Mouse (Mus musculus): ENCODE measurements around the gene Stag1. TPM values are rescaled to one million over a fixed set of nuclear protein-coding genes. Genes with fewer than 3 reads are reported as not detected.

The Stag1 gene
- polyA plus RNA-seq, 1 experiment: 72.8 TPM

DNA sequence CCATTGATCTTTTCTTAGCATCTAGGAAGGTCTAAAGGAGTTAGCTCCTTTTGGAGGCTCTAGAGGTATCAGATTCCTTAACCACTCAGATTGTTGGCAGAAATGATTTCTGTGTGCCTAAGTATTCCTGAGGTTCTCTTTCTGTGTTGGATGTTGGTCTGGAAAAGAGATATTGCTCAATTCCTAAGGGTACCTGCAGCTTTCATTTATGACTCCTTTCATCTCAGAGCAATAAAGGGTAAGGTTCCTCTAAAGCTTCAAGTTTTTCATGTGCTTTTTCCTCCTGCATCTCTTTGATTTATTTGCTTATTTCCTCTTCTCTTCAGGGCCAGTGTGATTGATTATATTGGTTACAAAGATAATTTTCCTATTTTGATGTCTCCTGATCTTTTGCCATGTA, 84.7 kb downstream of the Stag1 start:
- no peaks in the 10 kb centered on the region for H3K4me1 ChIP-seq (ENCODE audit: control insufficient read depth, insufficient read depth, low read length)
- TF ChIP-seq CTCF (IDR thresholded peaks at IDR 0.05; ENCODE audit: low read depth, low read length): no peak
- no peak for TF ChIP-seq POLR2A (IDR thresholded peaks at IDR 0.05; ENCODE audit: insufficient read depth, low read length)
- no peak for TF ChIP-seq EP300 (IDR thresholded peaks at IDR 0.05; ENCODE audit: insufficient read depth, low read depth, low read length)
- H3K4me3 ChIP-seq (ENCODE audit: low read depth, low read length): no peak overlapping the region
- no peaks in the 10 kb centered on the region for H3K27me3 ChIP-seq (ENCODE audit: control insufficient read depth, insufficient read depth, low read length, poor library complexity, severe bottlenecking)
- no peak overlapping the region for H3K9ac ChIP-seq (ENCODE audit: low read depth, poor library complexity, severe bottlenecking)
- no peak overlapping the region for H3K27ac ChIP-seq (ENCODE audit: insufficient read depth, low read length)
- no peaks in the 10 kb centered on the region; the same call in 1 of the 2 replicates for H3K36me3 ChIP-seq (ENCODE audit: control insufficient read depth, insufficient read depth, low read length, poor library complexity, severe bottlenecking)
- no peaks in the 10 kb centered on the region for H3K9me3 ChIP-seq (replicated peaks; ENCODE audit: control insufficient read depth, insufficient read depth, low read length, poor library complexity, severe bottlenecking)

DNA sequence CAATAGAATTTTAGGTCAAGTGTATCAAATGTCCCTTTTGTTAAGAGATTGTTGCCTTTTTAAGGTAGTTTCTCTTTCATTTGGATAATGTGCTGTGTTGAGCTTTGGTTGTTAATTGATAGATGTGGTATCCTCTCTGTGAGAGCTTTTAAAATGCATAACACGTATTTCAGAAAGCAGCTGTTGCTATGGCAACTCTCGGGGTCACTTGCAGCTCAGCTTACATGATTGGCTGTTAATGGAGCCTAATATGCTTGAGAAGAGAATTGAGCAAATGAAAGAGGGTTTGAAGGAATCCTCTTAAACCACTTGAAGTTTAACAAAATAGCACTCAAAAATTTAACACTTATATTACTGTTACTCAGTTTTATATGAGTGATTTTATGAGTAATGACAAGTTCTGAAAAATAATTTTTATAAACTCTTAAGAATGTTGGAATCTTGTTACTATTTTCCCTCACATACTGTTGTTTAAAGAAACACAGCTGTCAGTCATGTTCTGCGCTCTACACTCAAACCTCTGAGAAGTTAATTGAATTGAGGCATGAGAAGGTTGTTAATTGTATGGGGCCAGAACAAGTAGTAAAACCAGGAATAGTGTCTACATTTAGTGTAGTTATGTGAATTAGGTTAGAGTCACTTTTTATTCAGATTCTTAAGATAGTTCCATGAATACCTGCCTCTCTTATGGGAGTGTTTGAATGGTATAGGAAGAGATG, 88.3 kb downstream of the Stag1 start:
- Histone ChIP-seq H3K27me3 (ENCODE audit: control insufficient read depth, insufficient read depth, low read length, poor library complexity, severe bottlenecking) (no peaks in the 10 kb centered on the region), H3K27ac (ENCODE audit: insufficient read depth, low read length) (no peak overlapping the region), H3K4me3 (ENCODE audit: low read depth, low read length) (no peak overlapping the region), H3K4me1 (ENCODE audit: control insufficient read depth, insufficient read depth, low read length) (peaks cover 1% of the 10 kb centered on the region), H3K36me3 (ENCODE audit: control insufficient read depth, insufficient read depth, low read length, poor library complexity, severe bottlenecking) (no peaks in the 10 kb centered on the region; the same call in 1 of the 2 replicates), H3K9me3 (replicated peaks; ENCODE audit: control insufficient read depth, insufficient read depth, low read length, poor library complexity, severe bottlenecking) (no peaks in the 10 kb centered on the region), H3K9ac (ENCODE audit: low read depth, poor library complexity, severe bottlenecking) (no peak overlapping the region)
- TF ChIP-seq EP300 (IDR thresholded peaks at IDR 0.05; ENCODE audit: insufficient read depth, low read depth, low read length) (no peak), POLR2A (IDR thresholded peaks at IDR 0.05; ENCODE audit: insufficient read depth, low read length) (no peak), CTCF (IDR thresholded peaks at IDR 0.05; ENCODE audit: low read depth, low read length) (no peak)

DNA sequence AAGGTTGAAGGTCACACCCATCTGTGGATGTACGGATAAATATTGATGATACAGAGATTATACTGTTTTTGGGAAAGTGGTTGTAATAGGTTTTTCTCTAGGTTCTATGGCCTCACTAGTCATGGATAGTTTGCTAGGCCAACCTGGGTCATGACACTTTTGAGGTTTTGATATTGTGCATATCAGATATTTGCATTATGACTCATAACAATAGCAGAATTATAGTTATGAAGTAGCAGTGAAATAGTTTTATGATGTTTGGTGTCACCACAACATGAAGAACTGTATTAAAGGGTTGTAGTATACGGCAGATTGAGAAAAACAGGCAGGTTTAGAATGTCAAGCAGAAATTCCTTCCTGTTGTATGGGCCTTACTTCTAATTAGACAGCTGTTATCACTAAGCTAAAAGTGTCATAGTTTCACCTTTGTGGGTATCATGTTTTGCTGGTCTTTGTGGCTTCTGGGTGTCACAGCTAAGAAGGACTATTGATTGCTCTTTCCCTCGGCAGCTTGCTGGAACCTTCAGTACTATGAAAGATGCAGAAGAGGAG, 92.2 kb downstream of the Stag1 start:
- no peak overlapping the region for H3K4me3 ChIP-seq (ENCODE audit: low read depth, low read length)
- no peaks in the 10 kb centered on the region for H3K9me3 ChIP-seq (replicated peaks; ENCODE audit: control insufficient read depth, insufficient read depth, low read length, poor library complexity, severe bottlenecking)
- no peak overlapping the region for H3K27ac ChIP-seq (ENCODE audit: insufficient read depth, low read length)
- no peak overlapping the region for H3K9ac ChIP-seq (ENCODE audit: low read depth, poor library complexity, severe bottlenecking)
- H3K4me1 ChIP-seq (ENCODE audit: control insufficient read depth, insufficient read depth, low read length): peaks cover 1% of the 10 kb centered on the region
- H3K36me3 ChIP-seq (ENCODE audit: control insufficient read depth, insufficient read depth, low read length, poor library complexity, severe bottlenecking): no peaks in the 10 kb centered on the region; the same call in 1 of the 2 replicates
- TF ChIP-seq CTCF (IDR thresholded peaks at IDR 0.05; ENCODE audit: low read depth, low read length) (no peak), POLR2A (IDR thresholded peaks at IDR 0.05; ENCODE audit: insufficient read depth, low read length) (no peak), EP300 (IDR thresholded peaks at IDR 0.05; ENCODE audit: insufficient read depth, low read depth, low read length) (no peak)
- no peaks in the 10 kb centered on the region for H3K27me3 ChIP-seq (ENCODE audit: control insufficient read depth, insufficient read depth, low read length, poor library complexity, severe bottlenecking)

GRCm38 (mm10) chr9:100692239-100692638, 94.6 kb downstream of the Stag1 start:
- H3K9me3 ChIP-seq (replicated peaks; ENCODE audit: control insufficient read depth, insufficient read depth, low read length, poor library complexity, severe bottlenecking): no peaks in the 10 kb centered on the region
- H3K36me3 ChIP-seq (ENCODE audit: control insufficient read depth, insufficient read depth, low read length, poor library complexity, severe bottlenecking): no peaks in the 10 kb centered on the region
- no peak for TF ChIP-seq EP300 (IDR thresholded peaks at IDR 0.05; ENCODE audit: insufficient read depth, low read depth, low read length)
- no peak for TF ChIP-seq CTCF (IDR thresholded peaks at IDR 0.05; ENCODE audit: low read depth, low read length)
- no peak for TF ChIP-seq POLR2A (IDR thresholded peaks at IDR 0.05; ENCODE audit: insufficient read depth, low read length)
- peaks cover 1% of the 10 kb centered on the region for H3K4me1 ChIP-seq (ENCODE audit: control insufficient read depth, insufficient read depth, low read length)
- no peak overlapping the region for H3K27ac ChIP-seq (ENCODE audit: insufficient read depth, low read length)
- no peak overlapping the region for H3K4me3 ChIP-seq (ENCODE audit: low read depth, low read length)
- no peak overlapping the region for H3K9ac ChIP-seq (ENCODE audit: low read depth, poor library complexity, severe bottlenecking)
- H3K27me3 ChIP-seq (ENCODE audit: control insufficient read depth, insufficient read depth, low read length, poor library complexity, severe bottlenecking): no peaks in the 10 kb centered on the region

- TF ChIP-seq CTCF (IDR thresholded peaks at IDR 0.05; ENCODE audit: low read depth, low read length) (no peak), POLR2A (IDR thresholded peaks at IDR 0.05; ENCODE audit: insufficient read depth, low read length) (no peak), EP300 (IDR thresholded peaks at IDR 0.05; ENCODE audit: insufficient read depth, low read depth, low read length) (no peak)
- H3K36me3 ChIP-seq (ENCODE audit: control insufficient read depth, insufficient read depth, low read length, poor library complexity, severe bottlenecking): no peaks in the 10 kb centered on the region
- no peak overlapping the region for H3K9ac ChIP-seq (ENCODE audit: low read depth, poor library complexity, severe bottlenecking)
- H3K4me3 ChIP-seq (ENCODE audit: low read depth, low read length): no peak overlapping the region
- H3K4me1 ChIP-seq (ENCODE audit: control insufficient read depth, insufficient read depth, low read length): no peaks in the 10 kb centered on the region
- H3K27me3 ChIP-seq (ENCODE audit: control insufficient read depth, insufficient read depth, low read length, poor library complexity, severe bottlenecking): no peaks in the 10 kb centered on the region
- H3K9me3 ChIP-seq (replicated peaks; ENCODE audit: control insufficient read depth, insufficient read depth, low read length, poor library complexity, severe bottlenecking): no peaks in the 10 kb centered on the region
- H3K27ac ChIP-seq (ENCODE audit: insufficient read depth, low read length): no peak overlapping the region
Measured at GRCm38 (mm10) chr9:100696537-100696936, 98.9 kb downstream of the Stag1 start.

- Histone ChIP-seq H3K4me3 (ENCODE audit: low read depth, low read length) (no peak overlapping the region), H3K9ac (ENCODE audit: low read depth, poor library complexity, severe bottlenecking) (no peak overlapping the region), H3K27me3 (ENCODE audit: control insufficient read depth, insufficient read depth, low read length, poor library complexity, severe bottlenecking) (no peaks in the 10 kb centered on the region), H3K9me3 (replicated peaks; ENCODE audit: control insufficient read depth, insufficient read depth, low read length, poor library complexity, severe bottlenecking) (no peaks in the 10 kb centered on the region), H3K4me1 (ENCODE audit: control insufficient read depth, insufficient read depth, low read length) (no peaks in the 10 kb centered on the region), H3K36me3 (ENCODE audit: control insufficient read depth, insufficient read depth, low read length, poor library complexity, severe bottlenecking) (no peaks in the 10 kb centered on the region), H3K27ac (ENCODE audit: insufficient read depth, low read length) (no peak overlapping the region)
- no peak for TF ChIP-seq POLR2A (IDR thresholded peaks at IDR 0.05; ENCODE audit: insufficient read depth, low read length)
- no peak for TF ChIP-seq EP300 (IDR thresholded peaks at IDR 0.05; ENCODE audit: insufficient read depth, low read depth, low read length)
- no peak for TF ChIP-seq CTCF (IDR thresholded peaks at IDR 0.05; ENCODE audit: low read depth, low read length)
Measured at GRCm38 (mm10) chr9:100707644-100708043, 110.0 kb downstream of the Stag1 start.
